Mouse (Mus musculus) MEL (cell line): ENCODE measurements around the gene Sugp2. TPM values are rescaled to one million over a fixed set of nuclear protein-coding genes. Genes with fewer than 3 reads are reported as not detected.

Experiments
- DNase-seq: peaks from one replicate; pipeline ENCODE4 v3.0.0; 2011; ENCODE audit warnings: low read depth, low spot score
- H3K27ac ChIP-seq: 2 replicates; pipeline ENCODE4 v1.5.1; 2012; ENCODE audit warnings: low read depth, mild to moderate bottlenecking, control low read depth, low read length, moderate library complexity; ENCODE audit not compliant: control insufficient read depth
- H3K27me3 ChIP-seq, 2 experiments: fragments of 150-350 bp in 1 of 2; sonication (generic) in 1 of 2; 2 replicates each; pipeline ENCODE4 v1.6.1; 2012; ENCODE audit warnings: low read length in 2 of 2, mild to moderate bottlenecking in 2 of 2, improper control_type of control experiment in 1 of 2, moderate library complexity in 1 of 2; ENCODE audit not compliant: insufficient read depth in 2 of 2, control insufficient read depth in 1 of 2
- H3K36me3 ChIP-seq, 2 experiments: 2 replicates each; pipeline ENCODE4 v1.6.1; 2012 to 2014; ENCODE audit warnings: low read length in 2 of 2, improper control_type of control experiment in 1 of 2, inconsistent platforms in 1 of 2, mild to moderate bottlenecking in 1 of 2; ENCODE audit not compliant: insufficient read depth in 2 of 2, control insufficient read depth in 1 of 2
- H3K4me1 ChIP-seq, 2 experiments: fragments of 150-350 bp in 1 of 2; sonication (generic) in 1 of 2; 2 replicates each; pipeline ENCODE4 v1.6.1; 2012; ENCODE audit warnings: low read length in 2 of 2, improper control_type of control experiment in 1 of 2, mild to moderate bottlenecking in 1 of 2; ENCODE audit not compliant: insufficient read depth in 2 of 2, control insufficient read depth in 1 of 2
- H3K4me3 ChIP-seq, 2 experiments: fragments of 150-350 bp in 1 of 2; sonication (generic) in 1 of 2; 2 replicates each; pipeline ENCODE4 v1.5.1; 2012; ENCODE audit warnings: low read depth in 2 of 2, low read length in 2 of 2, mild to moderate bottlenecking in 2 of 2, moderate library complexity in 2 of 2, control low read depth in 1 of 2, improper control_type of control experiment in 1 of 2; ENCODE audit not compliant: control insufficient read depth in 1 of 2, insufficient read depth in 1 of 2
- H3K79me2 ChIP-seq: 2 replicates; pipeline ENCODE4 v1.6.1; 2012; ENCODE audit warnings: mild to moderate bottlenecking, low read length, moderate library complexity; ENCODE audit not compliant: control insufficient read depth, poor library complexity, insufficient read depth
- H3K9ac ChIP-seq: 2 replicates; pipeline ENCODE4 v1.6.1; 2012; ENCODE audit warnings: low read depth, mild to moderate bottlenecking, control low read depth, low read length, moderate library complexity; ENCODE audit not compliant: control insufficient read depth, poor library complexity, severe bottlenecking
- H3K9me3 ChIP-seq: fragments of 150-350 bp; sonication (generic); replicated peaks from 2 replicates; pipeline ENCODE4 v1.6.1; 2012; ENCODE audit warnings: mild to moderate bottlenecking, low read length, improper control_type of control experiment, moderate library complexity; ENCODE audit not compliant: insufficient read depth
- BHLHE40 ChIP-seq: IDR thresholded peaks from 2 replicates; pipeline ENCODE4 v1.6.1; 2012; ENCODE audit warnings: low read depth, mild to moderate bottlenecking, inconsistent platforms, low read length, improper control_type of control experiment, borderline replicate concordance
- CTCF ChIP-seq, 3 experiments: IDR thresholded peaks in 2 of 3; conservative IDR thresholded peaks in 1 of 3; 2 replicates each; pipeline ENCODE4 v1.5.1; 2011 to 2012; ENCODE audit warnings: low read length in 3 of 3, low read depth in 2 of 3, mild to moderate bottlenecking in 2 of 3, improper control_type of control experiment in 1 of 3, inconsistent platforms in 1 of 3, mixed read lengths in 1 of 3, moderate library complexity in 1 of 3; ENCODE audit not compliant: control insufficient read depth in 1 of 3, insufficient read depth in 1 of 3, poor library complexity in 1 of 3, severe bottlenecking in 1 of 3
- EP300 ChIP-seq, 2 experiments: IDR thresholded peaks; 2 replicates each; pipeline ENCODE4 v1.6.1; 2011; ENCODE audit warnings: improper control_type of control experiment in 2 of 2, low read length in 2 of 2, low read depth in 1 of 2, mild to moderate bottlenecking in 1 of 2
- HCFC1 ChIP-seq: IDR thresholded peaks from 2 replicates; pipeline ENCODE4 v1.6.1; 2012; ENCODE audit warnings: low read depth, mild to moderate bottlenecking, inconsistent platforms, low read length, improper control_type of control experiment, moderate library complexity
- MAX ChIP-seq: IDR thresholded peaks from 2 replicates; pipeline ENCODE4 v1.6.1; 2011; ENCODE audit warnings: low read length, improper control_type of control experiment
- MAZ ChIP-seq: IDR thresholded peaks from 2 replicates; pipeline ENCODE4 v1.6.1; 2012; ENCODE audit warnings: low read depth, mild to moderate bottlenecking, inconsistent platforms, low read length, improper control_type of control experiment
- MXI1 ChIP-seq: IDR thresholded peaks from 2 replicates; pipeline ENCODE4 v1.6.1; 2011; ENCODE audit warnings: mild to moderate bottlenecking, low read depth, low read length, improper control_type of control experiment
- MYC ChIP-seq: IDR thresholded peaks from 2 replicates; pipeline ENCODE4 v1.6.1; 2011; ENCODE audit warnings: low read depth, mild to moderate bottlenecking, low read length, improper control_type of control experiment, moderate library complexity
- NRF1 ChIP-seq: IDR thresholded peaks from 2 replicates; pipeline ENCODE4 v1.6.1; 2014; ENCODE audit warnings: low read depth, mild to moderate bottlenecking, inconsistent platforms, low read length, improper control_type of control experiment, moderate library complexity; ENCODE audit not compliant: poor library complexity, insufficient read depth, severe bottlenecking
- RAD21 ChIP-seq: IDR thresholded peaks from 2 replicates; pipeline ENCODE4 v1.6.1; 2011; ENCODE audit warnings: mild to moderate bottlenecking, low read depth, low read length, improper control_type of control experiment
- RCOR1 ChIP-seq: IDR thresholded peaks from 2 replicates; pipeline ENCODE4 v1.6.1; 2012; ENCODE audit warnings: low read depth, mild to moderate bottlenecking, inconsistent platforms, low read length, improper control_type of control experiment
- SMC3 ChIP-seq: IDR thresholded peaks from 2 replicates; pipeline ENCODE4 v1.6.1; 2011; ENCODE audit warnings: low read depth, low read length, improper control_type of control experiment
- TCF12 ChIP-seq: IDR thresholded peaks from 2 replicates; pipeline ENCODE4 v1.6.1; 2014; ENCODE audit warnings: low read depth, mild to moderate bottlenecking, inconsistent platforms, low read length, improper control_type of control experiment, moderate library complexity
- ZC3H11A ChIP-seq: IDR thresholded peaks from 2 replicates; pipeline ENCODE4 v1.6.1; 2012; ENCODE audit warnings: low read depth, mild to moderate bottlenecking, inconsistent platforms, low read length, improper control_type of control experiment
- polyA plus RNA-seq, 2 experiments: library from polyadenylated mRNA; stranded (reverse) in 1 of 2; unstranded in 1 of 2; fragments of >175 nt in 1 of 2; fragments of >200 nt in 1 of 2; gene quantifications; 2 replicates each; pipeline versions ENCODE4 v1.2.1 to v1.2.4; 2012; ENCODE audit warnings: low replicate concordance in 2 of 2, low read depth in 1 of 2; ENCODE audit not compliant: insufficient read length in 2 of 2, insufficient read depth in 1 of 2, missing spikeins in 1 of 2
- total RNA-seq: library from RNA; depleted of rRNA; stranded (reverse); fragments of 300-350 nt; gene quantifications from 2 replicates; pipeline ENCODE4 v1.2.3, GENCODE M21; 2012

Sugp2 gene
- total and polyA plus RNA-seq, 3 experiments: 23.9 to 27.4 TPM; not detected in 1

- TF ChIP-seq EP300 (IDR thresholded peaks at IDR 0.05; ENCODE audit: low read depth in 1 of 2, low read length in 2 of 2): no peak
- no peak for TF ChIP-seq BHLHE40
These were observed 68.4 kb downstream of the Sugp2 start, which contains the start of the genes Ddx49 and Cope (continued) for GRCm38 (mm10) chr8:70302358-70302890.

- H3K27ac ChIP-seq: peak overlapping the region; percentile 82
- peak overlapping the region; percentile 93 for H3K9ac ChIP-seq
- H3K9me3 ChIP-seq: no peaks in the 10 kb centered on the region
- no peak for DNase-seq
- H3K79me2 ChIP-seq: peaks cover 34% of the 10 kb centered on the region
- H3K4me1 ChIP-seq: peaks cover 4 to 12% of the 10 kb centered on the region in 2 experiments
- H3K27me3 ChIP-seq: no peaks in the 10 kb centered on the region
- TF ChIP-seq MXI1 (no peak), MAX (0 out of 2 replicates have a peak, but pooled peaks have one; percentile 2)
- peak overlapping the region; percentile 60 to 91 for H3K4me3 ChIP-seq
- peaks cover 2 to 6% of the 10 kb centered on the region in 2 experiments for H3K36me3 ChIP-seq
These were observed 68.9 kb downstream of the Sugp2 start for GRCm38 (mm10) chr8:70302901-70303300.

GRCm38 (mm10) chr8:70309311-70309710 is 75.3 kb downstream of the Sugp2 start:
- H3K9me3 ChIP-seq: no peaks in the 10 kb centered on the region
- peaks cover 0 to 5% of the 10 kb centered on the region in 2 experiments; a peak in 2 of 4 replicates for H3K36me3 ChIP-seq
- TF ChIP-seq SMC3 (peak; percentile 62), TCF12 (no peak), CTCF (IDR thresholded peaks at IDR 0.05 in 2 of 3, conservative IDR thresholded peaks at IDR 0.05 in 1 of 3; ENCODE audit: control insufficient read depth in 1 of 3, insufficient read depth in 1 of 3, low read depth in 2 of 3, low read length in 3 of 3, poor library complexity in 1 of 3, severe bottlenecking in 1 of 3) (peak; percentile 73 to 84 (median 79)), RAD21 (peak; percentile 61), RCOR1 (no peak), MAZ (no peak), ZC3H11A (peak; percentile 36; the same call in 1 of the 2 replicates)
- TF ChIP-seq, all 39 proteins: peak for 4
- peak; percentile 72 for DNase-seq
- Histone ChIP-seq H3K27me3 (no peaks in the 10 kb centered on the region), H3K27ac (no peak overlapping the region), H3K4me3 (no peak overlapping the region), H3K79me2 (no peaks in the 10 kb centered on the region; the same call in 1 of the 2 replicates), H3K4me1 (no peaks in the 10 kb centered on the region), H3K9ac (no peak overlapping the region)

- peaks cover 1% of the 10 kb centered on the region; the same call in 1 of the 2 replicates for H3K79me2 ChIP-seq
- H3K4me1 ChIP-seq: peaks cover 2 to 6% of the 10 kb centered on the region in 2 experiments; a peak in 3 of 4 replicates
- no peaks in the 10 kb centered on the region for H3K27me3 ChIP-seq
- no peak for TF ChIP-seq MYC
- TF ChIP-seq HCFC1: no peak
- no peak for TF ChIP-seq NRF1
- peak; percentile 48; the same call in 1 of the 2 replicates for TF ChIP-seq MXI1
- H3K9me3 ChIP-seq: no peaks in the 10 kb centered on the region
- H3K36me3 ChIP-seq: peaks cover 0 to 3% of the 10 kb centered on the region in 2 experiments; a peak in 1 of 4 replicates
- H3K4me3 ChIP-seq: no peak overlapping the region
- H3K9ac ChIP-seq: no peak overlapping the region
- peak; percentile 35 for DNase-seq
- H3K27ac ChIP-seq: no peak overlapping the region
These were observed 79.4 kb downstream of the Sugp2 start for GRCm38 (mm10) chr8:70313399-70313798.
